Mouse (Mus musculus): ENCODE data around the gene Strc.
"Not testable (repeated sequence)": the region's sequence is repeated elsewhere in the genome, so short reads cannot be mapped to it uniquely, and the experiment has no call there.

Gene Strc

GRCm38 (mm10) chr2:121386961-121387575 lies at the start of gene Strc:
Gene Strc, minus strand, starts transcription at chr2:121387168.
- DNase-seq = not testable (repeated sequence)

GRCm38 (mm10) chr2:121434854-121435253 lies 47.9 kb upstream of the Strc start:
- DNase-seq = no peak

- no peak for DNase-seq
Measured at GRCm38 (mm10) chr2:121425890-121426289, 38.9 kb upstream of the Strc start.

- no peak for DNase-seq
Measured at GRCm38 (mm10) chr2:121423166-121423565, 36.2 kb upstream of the Strc start.

- DNase-seq = no peak
Measured at GRCm38 (mm10) chr2:121418476-121418875, 31.5 kb upstream of the Strc start.

GRCm38 (mm10) chr2:121416356-121416755 lies 29.4 kb upstream of the Strc start:
- no peak for DNase-seq

- DNase-seq = no peak
Measured at GRCm38 (mm10) chr2:121415591-121415990, 28.6 kb upstream of the Strc start.

GRCm38 (mm10) chr2:121415103-121415502 lies 28.1 kb upstream of the Strc start:
- DNase-seq = no peak

- peak; percentile 51 for DNase-seq
Measured at GRCm38 (mm10) chr2:121414139-121414685, 27.2 kb upstream of the Strc start.

GRCm38 (mm10) chr2:121413387-121414042 lies 26.5 kb upstream of the Strc start, which contains the start of the genes Pdia3 and Catsper2:
Gene Pdia3, plus strand, starts transcription at chr2:121413775.
Gene Catsper2, minus strand, starts transcription at chr2:121413792.
- peak; percentile 95 for DNase-seq

GRCm38 (mm10) chr2:121412843-121413386 lies 25.9 kb upstream of the Strc start:
- no peak for DNase-seq

GRCm38 (mm10) chr2:121408160-121408559 lies 21.2 kb upstream of the Strc start:
- DNase-seq = no peak

- DNase-seq = no peak
Measured at GRCm38 (mm10) chr2:121403296-121403695, 16.3 kb upstream of the Strc start.

GRCm38 (mm10) chr2:121396624-121397023 lies 9.7 kb upstream of the Strc start:
- peak; percentile 75 for DNase-seq

GRCm38 (mm10) chr2:121374766-121375165 lies 12.2 kb downstream of the Strc start:
- DNase-seq = no peak

GRCm38 (mm10) chr2:121372266-121372665 lies 14.7 kb downstream of the Strc start:
- no peak for DNase-seq

- no peak for DNase-seq
Measured at GRCm38 (mm10) chr2:121370921-121371320, 16.0 kb downstream of the Strc start.

- DNase-seq = peak; percentile 67
Measured at GRCm38 (mm10) chr2:121368831-121369230, 18.1 kb downstream of the Strc start.

- DNase-seq = no peak
Measured at GRCm38 (mm10) chr2:121363656-121364055, 23.3 kb downstream of the Strc start.

- DNase-seq = peak; percentile 64
Measured at GRCm38 (mm10) chr2:121359461-121359860, 27.5 kb downstream of the Strc start.

- DNase-seq = peak; percentile 96
Measured at GRCm38 (mm10) chr2:121358381-121358780, 28.6 kb downstream of the Strc start.

GRCm38 (mm10) chr2:121357961-121358360 lies 29.0 kb downstream of the Strc start:
- DNase-seq = no peak

GRCm38 (mm10) chr2:121357494-121357893 lies 29.5 kb downstream of the Strc start, which contains the start of gene Ckmt1:
Gene Ckmt1, plus strand, starts transcription at chr2:121357714.
- DNase-seq = peak; percentile 43

All from cerebellum, adult 9-11 months (tissue).